Mouse (Mus musculus): ENCODE measurements around the gene Leprot. TPM values are rescaled to one million over a fixed set of nuclear protein-coding genes. Genes with fewer than 3 reads are reported as not detected.

Gene Leprot
- polyA plus RNA-seq, 1 experiment from 2014 or later, result 98.5 TPM

DNA sequence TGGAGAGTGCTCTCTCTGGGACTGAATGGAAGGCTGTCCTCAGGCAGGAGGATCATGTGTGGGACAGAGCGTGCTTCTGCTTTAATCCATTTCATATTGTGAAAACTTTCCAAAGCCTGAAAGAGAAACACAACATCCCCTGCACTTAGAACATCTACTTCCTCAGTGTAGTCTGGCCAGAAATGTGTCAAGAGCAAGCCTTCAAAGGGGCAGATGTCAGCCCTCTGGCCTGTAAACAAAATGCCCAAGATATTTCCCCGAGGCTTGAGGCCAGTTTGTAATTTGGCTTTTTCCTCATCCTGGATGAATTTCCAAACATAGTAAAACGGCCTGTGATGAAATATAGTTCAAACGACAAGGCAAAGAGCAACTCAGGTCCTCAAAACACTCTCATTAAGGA is 28.2 kb downstream of the Leprot start:
- Histone ChIP-seq H3K27me3 (replicated peaks; ENCODE audit: control insufficient read depth, insufficient read depth, low read length) (no peaks in the 10 kb centered on the region), H3K9ac (ENCODE audit: low read length) (no peak overlapping the region), H3K27ac (ENCODE audit: low read depth, low read length) (no peak overlapping the region), H3K4me2 (ENCODE audit: low read length) (no peak overlapping the region), H3K36me3 (ENCODE audit: control insufficient read depth, insufficient read depth, low read length) (no peaks in the 10 kb centered on the region), H3K4me3 (ENCODE audit: low read depth, low read length) (no peak overlapping the region), H3K4me1 (ENCODE audit: control insufficient read depth, insufficient read depth, low read length) (no peaks in the 10 kb centered on the region), H3K9me3 (replicated peaks; ENCODE audit: control insufficient read depth, low read length) (no peaks in the 10 kb centered on the region)
- DNase-seq (ENCODE audit: low spot score) (no peak), ATAC-seq (no peak)
- WGBS, result 85% methylated on average over 4 of the region's 4 CpGs

DNA sequence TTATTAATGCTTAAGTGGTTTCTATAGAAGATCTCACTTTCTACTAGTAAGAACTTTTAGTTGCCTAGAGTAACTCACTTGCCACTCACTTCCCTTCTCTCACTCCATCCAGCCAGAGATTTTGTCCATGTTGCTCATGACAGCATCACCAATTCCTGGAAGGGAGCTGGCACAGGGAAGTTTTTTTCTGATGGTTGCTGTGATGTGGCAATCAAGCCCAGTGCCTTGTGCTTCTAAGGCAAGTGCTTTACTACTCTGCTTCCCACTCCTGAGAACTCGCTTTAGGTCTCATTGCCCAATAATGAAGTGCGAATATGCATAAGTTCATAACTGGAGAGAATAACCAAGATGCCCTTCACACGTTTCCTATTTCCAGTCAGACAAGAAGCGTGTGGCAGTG is 35.1 kb downstream of the Leprot start:
- no peaks in the 10 kb centered on the region for H3K4me1 ChIP-seq (ENCODE audit: control insufficient read depth, insufficient read depth, low read length)
- WGBS, result 93% methylated on average over 4 of the region's 4 CpGs
- no peaks in the 10 kb centered on the region for H3K36me3 ChIP-seq (ENCODE audit: control insufficient read depth, insufficient read depth, low read length)
- H3K27me3 ChIP-seq (replicated peaks; ENCODE audit: control insufficient read depth, insufficient read depth, low read length), result no peaks in the 10 kb centered on the region
- ATAC-seq (no peak), DNase-seq (ENCODE audit: low spot score) (no peak)
- no peak overlapping the region for H3K27ac ChIP-seq (ENCODE audit: low read depth, low read length)
- H3K9ac ChIP-seq (ENCODE audit: low read length), result no peak overlapping the region
- H3K9me3 ChIP-seq (replicated peaks; ENCODE audit: control insufficient read depth, low read length), result no peaks in the 10 kb centered on the region
- H3K4me3 ChIP-seq (ENCODE audit: low read depth, low read length), result no peak overlapping the region
- no peak overlapping the region for H3K4me2 ChIP-seq (ENCODE audit: low read length)

DNA sequence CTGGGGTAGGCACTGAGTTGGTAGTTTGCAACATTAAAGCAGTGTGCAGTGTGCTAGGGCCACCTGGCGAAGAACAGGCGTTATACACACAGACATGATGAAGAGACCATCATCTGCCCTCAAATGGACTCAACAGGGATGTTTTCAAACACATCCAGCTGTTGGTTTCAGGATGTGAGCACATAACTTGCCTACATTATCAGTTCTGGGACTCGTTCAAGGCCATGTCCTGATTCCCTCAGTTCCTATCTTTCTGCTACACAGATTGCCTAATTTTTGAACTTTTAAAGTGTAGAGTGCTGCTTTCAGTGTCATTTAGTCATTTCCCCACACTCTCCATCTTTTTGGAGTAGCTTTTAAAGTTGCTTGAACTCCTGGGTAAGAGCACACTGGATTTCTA is 35.6 kb downstream of the Leprot start:
- Histone ChIP-seq H3K9me3 (replicated peaks; ENCODE audit: control insufficient read depth, low read length) (no peaks in the 10 kb centered on the region), H3K36me3 (ENCODE audit: control insufficient read depth, insufficient read depth, low read length) (no peaks in the 10 kb centered on the region), H3K27ac (ENCODE audit: low read depth, low read length) (no peak overlapping the region), H3K27me3 (replicated peaks; ENCODE audit: control insufficient read depth, insufficient read depth, low read length) (no peaks in the 10 kb centered on the region), H3K4me3 (ENCODE audit: low read depth, low read length) (no peak overlapping the region), H3K4me1 (ENCODE audit: control insufficient read depth, insufficient read depth, low read length) (no peaks in the 10 kb centered on the region), H3K9ac (ENCODE audit: low read length) (no peak overlapping the region), H3K4me2 (ENCODE audit: low read length) (no peak overlapping the region)
- DNase-seq (ENCODE audit: low spot score) (no peak), ATAC-seq (no peak)
- WGBS, result 87% methylated on average over 3 of the region's 3 CpGs

DNA sequence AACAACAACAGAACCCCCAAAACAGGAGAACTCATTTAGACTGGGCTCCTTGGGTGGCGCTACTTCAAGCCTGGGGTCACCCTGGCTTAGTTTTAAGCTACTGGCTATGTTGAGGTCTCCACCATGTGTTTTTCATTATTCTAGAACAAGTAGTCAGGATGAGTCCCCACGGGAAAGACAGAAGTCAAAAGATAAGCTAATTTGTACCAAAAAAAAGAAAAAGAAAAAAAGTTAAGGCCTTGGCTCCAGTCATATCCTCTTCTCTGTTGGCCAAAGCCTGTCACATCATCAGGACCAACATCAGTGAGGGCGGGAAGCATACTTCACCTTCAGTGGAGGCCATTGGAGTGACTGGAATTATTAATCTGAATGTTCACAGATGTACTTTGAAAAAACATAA is 37.3 kb downstream of the Leprot start:
- H3K9ac ChIP-seq (ENCODE audit: low read length), result no peak overlapping the region
- H3K9me3 ChIP-seq (replicated peaks; ENCODE audit: control insufficient read depth, low read length), result no peaks in the 10 kb centered on the region
- no peak overlapping the region for H3K4me2 ChIP-seq (ENCODE audit: low read length)
- no peak overlapping the region for H3K4me3 ChIP-seq (ENCODE audit: low read depth, low read length)
- no peaks in the 10 kb centered on the region for H3K4me1 ChIP-seq (ENCODE audit: control insufficient read depth, insufficient read depth, low read length)
- WGBS, result 94% methylated on average over 3 of the region's 3 CpGs
- H3K27me3 ChIP-seq (replicated peaks; ENCODE audit: control insufficient read depth, insufficient read depth, low read length), result no peaks in the 10 kb centered on the region
- DNase-seq (ENCODE audit: low spot score), result no peak
- H3K27ac ChIP-seq (ENCODE audit: low read depth, low read length), result no peak overlapping the region
- ATAC-seq, result no peak
- H3K36me3 ChIP-seq (ENCODE audit: control insufficient read depth, insufficient read depth, low read length), result no peaks in the 10 kb centered on the region

DNA sequence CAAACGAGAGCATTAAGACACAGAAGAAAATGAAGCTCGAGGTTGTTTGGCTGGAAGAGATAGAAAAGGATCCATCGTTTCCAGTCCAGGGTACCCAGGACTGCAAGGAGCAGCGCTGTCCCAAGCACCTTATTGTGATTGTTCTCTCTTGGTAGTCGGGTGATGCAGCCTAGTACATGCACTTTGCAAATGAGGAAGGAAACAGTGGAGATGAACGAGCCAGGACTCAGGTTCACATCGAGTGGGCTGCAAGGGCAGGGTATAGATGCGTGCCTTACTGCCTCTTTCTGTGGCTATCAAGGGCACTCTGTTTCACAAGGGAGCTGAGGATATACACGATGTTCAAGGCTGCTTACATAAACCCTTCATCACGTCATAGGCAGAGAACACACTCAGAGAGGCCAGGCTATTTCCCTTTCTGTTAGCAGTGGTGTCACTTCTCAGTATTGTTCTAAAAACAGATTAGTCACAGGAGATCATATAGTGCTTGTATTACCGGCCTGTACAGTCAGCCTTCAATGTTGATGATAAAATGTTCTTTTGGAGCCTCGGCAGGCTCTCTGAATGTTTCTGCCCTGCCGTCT is 38.8 kb downstream of the Leprot start:
- Histone ChIP-seq H3K9ac (ENCODE audit: low read length) (no peak overlapping the region), H3K4me3 (ENCODE audit: low read depth, low read length) (no peak overlapping the region), H3K4me1 (ENCODE audit: control insufficient read depth, insufficient read depth, low read length) (no peaks in the 10 kb centered on the region), H3K4me2 (ENCODE audit: low read length) (no peak overlapping the region), H3K27ac (ENCODE audit: low read depth, low read length) (no peak overlapping the region), H3K9me3 (replicated peaks; ENCODE audit: control insufficient read depth, low read length) (no peaks in the 10 kb centered on the region), H3K36me3 (ENCODE audit: control insufficient read depth, insufficient read depth, low read length) (no peaks in the 10 kb centered on the region), H3K27me3 (replicated peaks; ENCODE audit: control insufficient read depth, insufficient read depth, low read length) (no peaks in the 10 kb centered on the region)
- ATAC-seq (no peak), DNase-seq (ENCODE audit: low spot score) (no peak)
- 87% methylated on average over 13 of the region's 13 CpGs for WGBS

DNA sequence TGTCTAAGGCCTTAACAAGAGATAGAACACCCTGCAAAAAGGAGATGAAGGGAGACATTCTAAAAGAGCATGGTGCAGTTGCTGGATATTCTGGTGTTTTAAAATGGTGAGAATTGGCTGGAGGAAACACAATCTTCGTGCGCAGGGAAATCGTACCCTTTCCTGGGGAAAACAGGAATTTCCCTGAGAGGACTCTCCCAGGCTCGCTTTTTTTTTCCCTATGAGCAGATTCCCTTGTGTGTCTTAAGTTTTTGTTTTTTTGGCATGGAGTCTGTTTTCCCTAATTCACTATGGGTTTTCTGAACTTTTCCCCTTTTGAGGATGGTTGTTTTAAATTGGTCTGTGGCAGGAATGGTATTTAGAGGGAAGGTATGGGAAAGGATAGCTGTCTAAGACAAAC is 41.7 kb downstream of the Leprot start:
- H3K4me2 ChIP-seq (ENCODE audit: low read length), result no peak overlapping the region
- H3K4me3 ChIP-seq (ENCODE audit: low read depth, low read length), result no peak overlapping the region
- DNase-seq (ENCODE audit: low spot score) (no peak), ATAC-seq (no peak)
- no peaks in the 10 kb centered on the region for H3K4me1 ChIP-seq (ENCODE audit: control insufficient read depth, insufficient read depth, low read length)
- H3K27ac ChIP-seq (ENCODE audit: low read depth, low read length), result no peak overlapping the region
- 91% methylated on average over 4 of the region's 4 CpGs for WGBS
- no peak overlapping the region for H3K9ac ChIP-seq (ENCODE audit: low read length)
- H3K36me3 ChIP-seq (ENCODE audit: control insufficient read depth, insufficient read depth, low read length), result no peaks in the 10 kb centered on the region
- no peaks in the 10 kb centered on the region for H3K9me3 ChIP-seq (replicated peaks; ENCODE audit: control insufficient read depth, low read length)
- no peaks in the 10 kb centered on the region for H3K27me3 ChIP-seq (replicated peaks; ENCODE audit: control insufficient read depth, insufficient read depth, low read length)

DNA sequence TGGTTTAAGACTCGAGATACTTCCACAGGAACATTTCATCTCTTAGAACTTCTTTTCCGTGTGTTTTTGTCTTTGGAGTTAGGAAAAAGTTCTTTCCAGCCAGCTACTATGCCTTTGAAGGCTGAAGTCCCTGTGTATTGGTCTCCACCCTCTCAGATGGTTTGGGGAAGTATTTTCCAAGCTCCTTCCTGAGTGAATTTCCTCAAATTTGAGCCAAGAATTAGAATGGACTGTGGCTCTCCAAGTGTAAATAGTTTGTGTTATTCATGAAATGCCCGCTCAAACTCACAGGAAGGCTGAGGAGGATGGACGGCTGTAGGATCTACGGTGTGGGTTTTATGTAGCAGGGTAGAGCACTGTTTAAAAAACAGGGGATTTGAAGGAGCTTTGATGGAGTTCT is 42.1 kb downstream of the Leprot start:
- Histone ChIP-seq H3K36me3 (ENCODE audit: control insufficient read depth, insufficient read depth, low read length) (no peaks in the 10 kb centered on the region), H3K27me3 (replicated peaks; ENCODE audit: control insufficient read depth, insufficient read depth, low read length) (no peaks in the 10 kb centered on the region), H3K9ac (ENCODE audit: low read length) (no peak overlapping the region), H3K27ac (ENCODE audit: low read depth, low read length) (no peak overlapping the region), H3K4me1 (ENCODE audit: control insufficient read depth, insufficient read depth, low read length) (no peaks in the 10 kb centered on the region), H3K9me3 (replicated peaks; ENCODE audit: control insufficient read depth, low read length) (no peaks in the 10 kb centered on the region), H3K4me3 (ENCODE audit: low read depth, low read length) (no peak overlapping the region), H3K4me2 (ENCODE audit: low read length) (no peak overlapping the region)
- DNase-seq (ENCODE audit: low spot score) (no peak), ATAC-seq (no peak)
- 81% methylated on average over 5 of the region's 5 CpGs for WGBS

DNA sequence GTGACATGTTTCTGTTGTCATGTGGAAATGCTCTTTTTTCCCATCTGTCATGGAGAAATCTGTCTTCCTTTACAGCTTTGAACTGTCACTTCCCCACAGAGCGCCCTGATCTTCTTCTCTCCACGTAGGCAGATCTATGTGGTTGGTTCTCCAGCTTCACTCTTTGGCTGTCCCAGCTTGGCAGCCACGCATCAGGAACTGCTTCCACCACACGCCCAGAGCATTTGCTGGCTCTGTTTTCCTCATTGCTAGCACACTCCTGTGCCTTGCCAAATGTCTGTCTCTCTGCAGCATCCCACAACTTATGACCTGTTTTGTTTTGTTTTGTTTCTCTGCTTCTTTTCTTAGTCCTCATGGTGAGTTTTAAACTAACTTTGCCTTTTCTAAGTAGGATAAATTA is 45.4 kb downstream of the Leprot start:
- DNase-seq (ENCODE audit: low spot score) (no peak), ATAC-seq (no peak)
- Histone ChIP-seq H3K36me3 (ENCODE audit: control insufficient read depth, insufficient read depth, low read length) (no peaks in the 10 kb centered on the region), H3K4me3 (ENCODE audit: low read depth, low read length) (no peak overlapping the region), H3K27ac (ENCODE audit: low read depth, low read length) (no peak overlapping the region), H3K4me2 (ENCODE audit: low read length) (no peak overlapping the region), H3K9ac (ENCODE audit: low read length) (no peak overlapping the region), H3K9me3 (replicated peaks; ENCODE audit: control insufficient read depth, low read length) (no peaks in the 10 kb centered on the region), H3K4me1 (ENCODE audit: control insufficient read depth, insufficient read depth, low read length) (no peaks in the 10 kb centered on the region), H3K27me3 (replicated peaks; ENCODE audit: control insufficient read depth, insufficient read depth, low read length) (no peaks in the 10 kb centered on the region)
- 87% methylated on average over 4 of the region's 4 CpGs for WGBS

DNA sequence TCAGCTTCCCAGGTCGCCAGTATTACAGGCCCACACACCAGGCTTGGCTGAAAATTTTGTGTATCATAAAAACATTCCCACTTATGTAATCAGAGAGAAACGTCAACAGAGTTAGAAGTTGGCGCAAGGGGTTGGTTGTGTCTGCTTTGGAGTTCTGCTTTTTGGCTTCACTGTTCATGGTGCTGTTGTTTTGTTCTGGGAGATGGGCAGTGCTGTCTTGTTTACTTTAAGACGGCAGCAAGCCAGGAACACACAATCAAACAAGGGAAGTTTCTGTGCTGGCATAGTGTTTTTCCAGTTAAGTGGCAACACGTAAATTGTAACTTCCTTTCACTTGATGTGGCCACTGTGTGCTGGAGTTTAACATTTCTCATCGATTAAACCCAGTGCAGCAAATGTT is 47.0 kb downstream of the Leprot start:
- no peaks in the 10 kb centered on the region for H3K9me3 ChIP-seq (replicated peaks; ENCODE audit: control insufficient read depth, low read length)
- H3K4me1 ChIP-seq (ENCODE audit: control insufficient read depth, insufficient read depth, low read length), result no peaks in the 10 kb centered on the region
- H3K36me3 ChIP-seq (ENCODE audit: control insufficient read depth, insufficient read depth, low read length), result no peaks in the 10 kb centered on the region
- DNase-seq (ENCODE audit: low spot score) (no peak), ATAC-seq (no peak)
- H3K9ac ChIP-seq (ENCODE audit: low read length), result no peak overlapping the region
- H3K27me3 ChIP-seq (replicated peaks; ENCODE audit: control insufficient read depth, insufficient read depth, low read length), result no peaks in the 10 kb centered on the region
- whole genome bisulfite sequencing, result 84% methylated on average over 6 of the region's 6 CpGs
- H3K4me3 ChIP-seq (ENCODE audit: low read depth, low read length), result no peak overlapping the region
- no peak overlapping the region for H3K27ac ChIP-seq (ENCODE audit: low read depth, low read length)
- H3K4me2 ChIP-seq (ENCODE audit: low read length), result no peak overlapping the region
